Mouse (Mus musculus): ENCODE data around the gene Rcan1.
A peak's percentile ranks its signal among the peaks of the same experiment; 100 is the strongest.

The Rcan1 gene

GRCm38 (mm10) chr16:92398574-92399118 lies 72.0 kb downstream of the Rcan1 start:
- no peak for DNase-seq

- DNase-seq = no peak
These were observed 72.7 kb downstream of the Rcan1 start for GRCm38 (mm10) chr16:92397745-92398573.

GRCm38 (mm10) chr16:92393732-92394131 lies 76.9 kb downstream of the Rcan1 start:
- DNase-seq = no peak

DNA sequence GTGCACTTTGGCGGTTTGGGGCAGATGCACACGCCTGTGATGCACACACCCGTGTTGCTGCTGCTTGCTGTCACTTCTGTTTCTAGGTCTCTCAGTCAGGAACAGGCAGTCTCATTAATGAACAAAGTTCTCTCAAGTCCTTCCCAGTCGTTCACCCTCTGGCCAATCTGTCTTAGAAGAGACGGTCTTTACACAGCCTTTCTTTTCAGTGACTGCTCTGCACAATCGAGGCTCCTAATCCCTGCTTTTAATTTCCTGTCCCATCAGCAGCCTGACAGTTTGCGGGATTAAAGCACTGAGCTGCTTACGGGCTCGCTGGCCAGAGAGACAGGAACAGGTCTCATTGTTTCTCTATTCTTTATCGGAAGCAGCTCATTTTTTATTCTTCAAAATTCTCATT lies 83.0 kb downstream of the Rcan1 start:
- no peak for DNase-seq

DNA sequence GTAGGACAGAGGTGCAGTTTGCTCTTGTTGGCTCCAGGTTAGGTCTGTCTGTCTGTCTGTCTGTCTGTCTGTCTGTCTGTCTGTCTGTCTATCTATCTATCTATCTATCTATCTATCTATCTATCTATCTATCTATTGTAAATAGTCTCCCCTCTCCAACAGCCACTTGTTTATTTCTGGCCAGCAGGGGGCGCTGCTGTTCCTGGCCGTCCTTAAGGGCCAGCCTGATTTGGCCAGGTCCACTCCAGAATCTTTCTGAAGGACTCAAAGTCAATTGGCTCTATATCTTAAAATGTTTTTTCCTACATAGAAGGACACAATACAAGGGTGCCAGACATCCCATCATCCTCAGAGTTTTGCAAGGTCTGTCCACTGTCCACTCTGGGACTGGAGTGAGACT lies 85.6 kb downstream of the Rcan1 start:
- DNase-seq = peak; percentile 68 to 69

DNA sequence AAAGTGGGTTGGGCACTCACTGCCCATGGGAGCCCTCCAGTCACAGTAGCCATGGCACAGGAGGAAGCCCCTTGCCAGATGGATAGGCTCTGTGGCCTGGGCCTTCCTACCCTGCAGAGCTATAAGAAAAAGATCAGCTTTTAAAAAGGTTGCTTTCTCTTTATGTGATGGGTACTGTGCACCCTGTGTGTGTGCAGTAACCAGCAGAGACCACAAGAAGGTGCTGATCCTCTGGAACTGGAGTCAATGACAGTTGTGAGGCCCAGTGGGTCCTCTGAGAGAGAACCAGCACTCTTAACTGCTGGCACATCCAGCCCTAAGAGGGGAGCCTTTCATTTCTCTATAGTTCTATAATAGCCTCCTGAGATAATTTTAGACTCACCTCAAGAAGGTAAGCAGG lies 87.3 kb downstream of the Rcan1 start:
- DNase-seq = no peak

GRCm38 (mm10) chr16:92382508-92382907 lies 88.2 kb downstream of the Rcan1 start:
- peak in 1 of 2 experiments; percentile 22 for DNase-seq

DNA sequence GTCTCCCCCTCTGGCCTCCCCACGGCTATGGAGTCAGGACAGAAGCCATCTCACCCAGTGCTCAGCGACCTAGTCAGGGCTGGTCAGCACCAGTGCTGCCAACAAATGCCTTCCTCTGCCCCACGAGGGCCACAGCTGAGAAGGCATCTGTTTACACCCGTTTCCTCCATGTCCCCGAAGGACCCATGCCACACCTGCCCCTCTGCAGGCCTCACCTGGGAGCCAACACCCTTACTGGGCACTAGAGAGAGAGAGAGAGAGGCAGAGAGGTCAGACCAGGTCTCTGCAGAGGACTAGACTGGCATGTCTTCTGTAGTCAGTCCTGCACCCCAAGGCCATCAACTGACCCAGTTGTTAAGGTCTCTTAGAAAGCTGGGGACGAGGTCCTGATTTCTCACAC lies 89.6 kb downstream of the Rcan1 start:
- DNase-seq = no peak

- DNase-seq = no peak
These were observed 93.7 kb downstream of the Rcan1 start for GRCm38 (mm10) chr16:92376976-92377375.

- DNase-seq = peak; percentile 28 to 34
These were observed 99.0 kb downstream of the Rcan1 start for GRCm38 (mm10) chr16:92371623-92372022.

GRCm38 (mm10) chr16:92369260-92369659 lies 101.4 kb downstream of the Rcan1 start:
- DNase-seq = no peak

- DNase-seq = no peak
These were observed 105.2 kb downstream of the Rcan1 start for GRCm38 (mm10) chr16:92365477-92365876.

GRCm38 (mm10) chr16:92360711-92361110 lies 110.0 kb downstream of the Rcan1 start:
- no peak for DNase-seq

DNA sequence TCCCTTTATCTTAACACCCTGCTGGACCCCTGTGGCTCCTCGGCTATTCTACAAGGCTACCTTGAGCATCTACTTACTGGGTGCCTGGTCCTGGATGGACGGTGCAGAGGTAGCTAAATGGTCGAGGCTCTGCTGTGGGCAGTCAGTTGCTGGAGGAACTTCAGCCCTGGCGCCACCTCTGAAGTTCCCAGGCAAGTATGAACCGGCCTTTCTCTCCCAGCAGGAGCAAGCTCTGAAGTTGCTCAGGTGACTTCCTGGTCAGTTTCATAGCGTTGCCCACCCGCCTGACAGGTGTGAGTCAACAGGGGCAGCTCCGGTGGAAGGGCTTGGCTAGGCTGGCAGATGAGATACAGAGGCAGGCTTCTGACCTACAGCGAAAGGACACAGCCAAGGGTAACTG lies 111.4 kb downstream of the Rcan1 start, which contains the start of gene Kcne1:
Gene Kcne1 (minus strand): TSS at position 240 of the 400 bp plus-strand sequence.
- no peak for DNase-seq

DNA sequence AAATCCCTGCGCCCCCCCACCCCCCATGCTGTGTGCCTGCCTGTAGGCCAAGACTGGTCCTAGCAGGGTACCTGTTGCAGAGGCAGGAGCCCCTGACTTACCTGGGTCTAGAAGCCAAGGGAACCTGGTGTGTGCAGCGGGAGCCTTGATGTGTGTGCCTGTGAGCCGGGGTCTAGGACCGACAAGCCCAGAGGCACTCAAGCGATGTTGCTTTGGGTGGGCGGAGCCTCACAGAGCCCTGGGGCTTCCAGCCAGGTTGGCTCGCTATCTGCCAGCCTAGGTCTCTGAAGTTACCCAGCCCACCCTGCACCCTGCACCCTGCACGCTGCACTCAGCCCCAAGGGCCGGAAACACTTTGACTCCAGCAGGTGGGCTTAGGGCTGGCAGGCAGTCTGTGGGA lies 111.9 kb downstream of the Rcan1 start:
- no peak for DNase-seq

GRCm38 (mm10) chr16:92357566-92357965 lies 113.1 kb downstream of the Rcan1 start:
- DNase-seq = no peak

DNA sequence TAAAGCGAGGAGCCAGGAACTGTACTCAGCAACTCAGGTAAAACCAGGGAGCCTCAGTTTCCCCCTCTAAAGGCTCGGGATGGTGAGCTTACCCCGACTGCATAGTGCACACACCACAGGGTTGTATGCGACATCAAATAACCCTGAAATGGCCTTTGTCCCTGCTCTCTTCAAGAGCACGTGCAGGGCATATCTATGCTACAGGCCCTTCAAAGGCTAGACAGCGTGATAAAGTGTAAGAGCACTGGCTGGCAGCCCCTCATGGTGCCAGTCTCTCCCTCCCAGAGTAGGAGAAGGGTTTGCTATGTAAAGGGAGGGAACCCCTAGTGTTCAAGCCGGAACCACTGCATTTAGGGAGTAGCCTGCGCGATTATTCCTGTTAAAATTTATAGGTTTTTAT lies 113.6 kb downstream of the Rcan1 start:
- DNase-seq = no peak

DNA sequence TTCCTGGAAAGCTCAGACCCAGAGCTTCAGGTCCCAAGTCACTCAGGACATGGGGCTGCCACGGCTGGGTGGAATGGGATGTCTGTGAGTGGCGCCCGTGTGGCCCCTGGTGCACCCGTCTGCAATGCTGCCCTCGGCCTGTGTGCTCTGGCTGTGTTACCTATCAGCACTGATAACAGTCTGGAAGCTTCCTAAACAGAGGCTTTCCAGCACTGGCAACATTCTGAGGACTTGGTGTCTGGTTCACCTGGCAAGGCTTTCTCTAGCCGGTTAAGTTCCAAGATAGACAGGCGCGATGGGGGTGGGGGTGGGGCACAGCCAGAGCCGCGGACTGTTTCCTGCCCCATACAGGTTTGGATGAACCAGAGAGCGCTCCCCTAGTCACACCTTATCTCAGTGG lies 114.7 kb downstream of the Rcan1 start:
- DNase-seq = no peak

- no peak for DNase-seq
These were observed 115.3 kb downstream of the Rcan1 start for GRCm38 (mm10) chr16:92355366-92355765.

- no peak for DNase-seq
These were observed 116.8 kb downstream of the Rcan1 start for GRCm38 (mm10) chr16:92353897-92354296.

GRCm38 (mm10) chr16:92353295-92353694 lies 117.4 kb downstream of the Rcan1 start:
- no peak for DNase-seq

GRCm38 (mm10) chr16:92348941-92349340 lies 121.7 kb downstream of the Rcan1 start:
- peak; percentile 34 to 46 for DNase-seq

GRCm38 (mm10) chr16:92346297-92346916 lies 124.3 kb downstream of the Rcan1 start:
- no peak for DNase-seq

DNA sequence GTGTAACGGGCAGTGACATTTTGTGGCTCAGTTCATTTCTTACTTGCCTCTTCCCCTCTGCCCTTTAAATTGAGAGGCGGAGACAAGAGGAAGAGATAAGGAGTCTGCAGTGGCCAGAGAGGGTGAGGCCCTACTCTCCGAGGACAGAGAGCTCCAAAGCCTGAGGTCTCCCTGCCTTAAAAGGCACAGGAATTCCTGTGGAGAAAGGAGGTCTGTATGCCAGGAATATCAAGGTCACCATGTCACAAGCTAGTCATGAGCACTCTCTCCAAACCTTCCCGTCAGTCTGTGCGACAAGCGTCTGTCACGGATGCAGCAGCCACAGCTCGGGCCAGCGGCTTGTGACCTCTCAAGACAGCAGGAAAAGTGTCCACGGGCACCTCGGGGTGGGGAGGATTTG lies 125.5 kb downstream of the Rcan1 start:
- DNase-seq = no peak

Measured in cerebellum, postnatal 36 days (tissue).